ENCODE assay signal across 27 mouse cellular contexts in genomic region chr13:85459387-85459786, GRCm38 (mm10).
"Had no signal": no experiment of that assay in that cellular context is flagged by ENCODE, and none has a peak within 500 bp of the region (broad histone marks: within the 10 kb centered on the region; RNA-seq: fewer than 3 reads in every experiment).

No protein-coding gene starts in this region.

- H3K4me3 ChIP-seq: heart, embryonic 10.5 days; heart, embryonic 12.5 days; hindbrain, embryonic 10.5 days; hindbrain, embryonic 12.5 days; intestine, embryonic 15.5 days; limb, embryonic 10.5 days; limb, embryonic 12.5 days; liver, embryonic 13.5 days; liver, embryonic 15.5 days had no signal

- H3K4me1 ChIP-seq: heart, embryonic 10.5 days; heart, embryonic 12.5 days; hindbrain, embryonic 10.5 days; hindbrain, embryonic 12.5 days; intestine, embryonic 15.5 days; limb, embryonic 10.5 days; limb, embryonic 12.5 days; liver, embryonic 13.5 days; liver, embryonic 15.5 days had no signal

- H3K27me3 ChIP-seq: heart, embryonic 12.5 days; hindbrain, embryonic 12.5 days; intestine, embryonic 15.5 days; limb, embryonic 12.5 days; liver, embryonic 13.5 days; liver, embryonic 15.5 days had no signal

- H3K27ac ChIP-seq: heart, embryonic 10.5 days; hindbrain, embryonic 10.5 days; hindbrain, embryonic 12.5 days; hindbrain, embryonic 14.5 days; intestine, embryonic 15.5 days; limb, embryonic 10.5 days; limb, embryonic 12.5 days; liver, embryonic 13.5 days; liver, embryonic 15.5 days had no signal

- H3K4me2 ChIP-seq: heart, embryonic 12.5 days; hindbrain, embryonic 12.5 days; hindbrain, embryonic 14.5 days; intestine, embryonic 15.5 days; limb, embryonic 12.5 days; liver, embryonic 11.5 days; liver, embryonic 13.5 days; liver, embryonic 15.5 days had no signal

- ATAC-seq: hindbrain, embryonic 16.5 days; intestine, embryonic 15.5 days; intestine, postnatal 0 days; liver, postnatal 0 days had no signal

- H3K36me3 ChIP-seq: heart, embryonic 10.5 days; heart, embryonic 12.5 days; hindbrain, embryonic 10.5 days; hindbrain, embryonic 12.5 days; intestine, embryonic 15.5 days; limb, embryonic 10.5 days; limb, embryonic 12.5 days; liver, embryonic 13.5 days; liver, embryonic 15.5 days had no signal

- H3K9ac ChIP-seq: heart, embryonic 12.5 days; hindbrain, embryonic 12.5 days; hindbrain, embryonic 14.5 days; intestine, embryonic 15.5 days; limb, embryonic 12.5 days; liver, embryonic 13.5 days; liver, embryonic 15.5 days; liver, postnatal 0 days had no signal

- H3K9me3 ChIP-seq: heart, embryonic 10.5 days; heart, embryonic 12.5 days; hindbrain, embryonic 10.5 days; hindbrain, embryonic 12.5 days; intestine, embryonic 15.5 days; limb, embryonic 10.5 days; limb, embryonic 12.5 days; liver, embryonic 13.5 days; liver, embryonic 15.5 days had no signal

- DNase-seq: gastrocnemius, postnatal 14 days; gastrocnemius, postnatal 36 days; heart, adult 18-20 months; heart, postnatal 10 days; heart, postnatal 4 days; kidney, adult 18-20 months; kidney, adult 8-10 months; kidney, postnatal 10 days; kidney, postnatal 25 days; kidney, postnatal 4 days; layer of hippocampus, adult 9-11 months; layer of hippocampus, postnatal 36 days; liver; liver, embryonic 13.5 days; liver, postnatal 0 days had no signal
